Mouse (Mus musculus) liver, postnatal 0 days (tissue): ENCODE data around the gene Cep170. TPM values are rescaled to one million over a fixed set of nuclear protein-coding genes. Genes with fewer than 3 reads are reported as not detected.
A peak's percentile ranks its signal among the peaks of the same experiment; 100 is the strongest.

Experiments
- ATAC-seq: fragments of 200-750 bp; cut with Nextera tagmentation; 2 replicates; pipeline ENCODE4 v1.8.0; 2017; ENCODE audit warnings: mild to moderate bottlenecking, moderate library complexity
- DNase-seq: peaks from one replicate; pipeline ENCODE4 v3.0.0-alpha.2; 2016
- H3K27ac ChIP-seq: fragments of 300-500 bp; sonication (generic); 2 replicates; pipeline ENCODE4 v1.5.1; 2014; ENCODE audit warnings: antibody characterized with exemption, moderate library complexity, mild to moderate bottlenecking, low read depth
- H3K27me3 ChIP-seq: fragments of 300-500 bp; sonication (generic); 2 replicates; pipeline ENCODE4 v1.6.1; 2014; ENCODE audit warnings: low read length, control low read depth, mixed read lengths; ENCODE audit not compliant: insufficient read depth
- H3K36me3 ChIP-seq: fragments of 300-500 bp; sonication (generic); replicated peaks from 2 replicates; pipeline ENCODE4 v1.6.1; 2014; ENCODE audit warnings: mild to moderate bottlenecking, control low read depth, low read length, moderate library complexity, mixed read lengths; ENCODE audit not compliant: insufficient read depth
- H3K4me1 ChIP-seq: fragments of 300-500 bp; sonication (generic); 2 replicates; pipeline ENCODE4 v1.6.1; 2014; ENCODE audit warnings: antibody characterized with exemption, mild to moderate bottlenecking, control low read depth; ENCODE audit not compliant: insufficient read depth
- H3K4me2 ChIP-seq: fragments of 300-500 bp; sonication (generic); 2 replicates; pipeline ENCODE4 v1.6.1; 2014; ENCODE audit warnings: low read depth, mild to moderate bottlenecking, low read length, moderate library complexity, mixed read lengths
- H3K4me3 ChIP-seq: fragments of 300-500 bp; sonication (generic); 2 replicates; pipeline ENCODE4 v1.5.1; 2014; ENCODE audit warnings: low read depth, low read length
- H3K9ac ChIP-seq: fragments of 300-500 bp; sonication (generic); replicated peaks from 2 replicates; pipeline ENCODE4 v1.6.1; 2014; ENCODE audit warnings: mild to moderate bottlenecking, moderate library complexity
- H3K9me3 ChIP-seq: fragments of 300-500 bp; sonication (generic); 2 replicates; pipeline ENCODE4 v1.6.1; 2016; ENCODE audit warnings: mild to moderate bottlenecking, control low read depth, low read length, mixed read lengths
- CTCF ChIP-seq: sonication (generic); IDR thresholded peaks from 2 replicates; pipeline ENCODE4 v1.5.1; 2016; ENCODE audit warnings: antibody characterized with exemption, low read depth
- EP300 ChIP-seq: IDR thresholded peaks from 2 replicates; pipeline ENCODE4 v1.6.1; 2016; ENCODE audit warnings: antibody characterized with exemption, low read depth, mild to moderate bottlenecking
- WGBS: fragments of 180-500 bp; shearing (Covaris S2); extraction: QIAGEN DNeasy Blood & Tissue Kit; methylation state at CpG from one replicate; pipeline ENCODE4 v1.1.7; 2014; ENCODE audit not compliant: insufficient replicate concordance; 5-methylcytosine and 5-hydroxymethylcytosine counted together
- polyA plus RNA-seq: library from polyadenylated mRNA; unstranded; fragments of >200 nt; fragmentation: Nextera tagmentation; extraction: Ambion mirVana; gene quantifications from 2 replicates; pipeline ENCODE4 v1.2.1, GENCODE M21; 2015

Gene Cep170
- polyA plus RNA-seq, 1 experiment from 2014 or later = 4.4 TPM

DNA sequence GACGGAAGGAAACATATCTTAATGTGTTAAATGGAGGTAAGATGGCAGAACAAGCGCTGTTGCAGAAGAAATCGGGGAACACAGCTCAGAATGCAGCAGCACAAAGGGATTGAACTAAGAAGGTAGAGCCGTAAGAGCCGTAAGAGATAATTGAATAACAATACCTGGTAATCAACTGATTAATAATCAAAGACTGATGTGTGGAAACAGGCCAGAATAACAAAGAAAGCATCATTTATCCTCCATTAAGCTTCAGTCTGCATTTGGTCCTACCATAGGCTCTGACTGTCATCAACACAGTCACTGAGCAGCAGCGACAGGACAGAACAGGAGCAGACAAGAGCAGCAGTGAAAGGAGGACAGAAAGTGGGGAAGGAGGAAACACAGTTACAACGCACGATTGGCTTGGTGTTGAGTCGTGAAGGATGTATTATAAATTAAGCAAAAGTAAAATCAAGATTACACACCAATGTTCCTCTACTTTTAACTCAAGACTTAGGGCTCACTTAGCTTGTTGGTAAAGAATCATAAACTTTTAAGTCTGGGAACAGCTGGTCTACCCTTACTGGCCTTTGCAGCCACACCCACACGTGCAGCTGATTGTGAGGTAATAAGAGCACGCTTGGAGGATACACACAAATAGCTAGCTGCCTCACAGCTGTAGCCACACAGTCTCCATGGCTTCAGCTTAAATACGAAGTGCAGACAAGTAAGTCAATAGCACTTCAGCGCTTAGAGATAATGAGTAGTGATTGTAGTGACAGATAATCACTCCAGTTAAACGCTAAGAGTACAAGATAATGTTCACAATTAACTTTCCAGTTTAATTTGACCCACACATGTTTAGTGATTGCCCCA, 59.8 kb downstream of the Cep170 start:
- Histone ChIP-seq H3K27me3 (no peaks in the 10 kb centered on the region), H3K9ac (no peak overlapping the region), H3K4me2 (no peak overlapping the region), H3K27ac (no peak overlapping the region), H3K9me3 (no peaks in the 10 kb centered on the region), H3K36me3 (peaks cover 25% of the 10 kb centered on the region), H3K4me3 (no peak overlapping the region), H3K4me1 (no peaks in the 10 kb centered on the region)
- TF ChIP-seq CTCF (no peak), EP300 (no peak)
- no peak for DNase-seq
- no peak for ATAC-seq
- WGBS = 76% methylated on average over 14 of the region's 14 CpGs

DNA sequence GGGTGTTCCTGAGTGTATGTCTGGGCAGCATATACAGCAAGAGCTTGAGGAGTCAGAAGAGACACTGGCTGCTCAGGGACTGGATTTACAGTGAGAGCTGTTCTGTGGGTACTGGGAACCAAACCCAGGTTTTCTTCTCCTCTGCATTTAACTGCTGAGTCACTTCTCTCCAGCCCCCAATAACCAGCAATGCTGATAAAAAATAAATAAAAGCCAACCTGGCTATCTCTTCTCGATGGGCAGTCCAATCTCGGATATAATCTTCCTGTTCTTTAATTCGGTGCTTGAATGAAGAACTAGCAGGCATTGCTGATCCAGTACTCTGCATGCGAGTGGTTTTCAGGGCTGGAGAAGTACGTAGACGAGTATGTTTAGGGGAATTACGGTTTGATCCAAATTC, 64.2 kb downstream of the Cep170 start:
- 78% methylated on average over 7 of the region's 7 CpGs for WGBS
- TF ChIP-seq EP300 (no peak), CTCF (no peak)
- Histone ChIP-seq H3K4me3 (no peak overlapping the region), H3K27me3 (no peaks in the 10 kb centered on the region), H3K9me3 (no peaks in the 10 kb centered on the region), H3K36me3 (peaks cover 11% of the 10 kb centered on the region), H3K9ac (no peak overlapping the region), H3K4me2 (no peak overlapping the region), H3K4me1 (no peaks in the 10 kb centered on the region), H3K27ac (no peak overlapping the region)
- ATAC-seq (no peak), DNase-seq (no peak)

DNA sequence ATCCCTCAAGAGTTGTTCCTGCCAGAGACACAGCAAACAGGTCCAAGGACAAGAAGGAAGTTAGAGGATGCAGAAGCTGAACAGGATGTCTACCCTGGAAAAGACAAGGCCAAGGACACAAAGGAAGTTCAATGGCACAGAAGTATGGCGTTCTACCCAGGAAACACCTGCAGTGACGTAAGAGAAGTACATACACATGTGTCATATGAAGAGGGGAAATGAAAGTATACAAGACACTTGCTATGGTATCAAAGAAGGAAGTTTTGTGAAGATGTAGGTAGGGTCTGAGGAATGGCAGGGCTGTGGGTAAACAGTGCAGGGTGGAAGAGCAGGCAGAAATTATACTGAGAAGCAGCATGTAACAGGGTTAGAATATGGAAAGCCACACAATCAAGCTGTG, 81.0 kb downstream of the Cep170 start:
- H3K27ac ChIP-seq = 0 out of 2 replicates have a peak overlapping the region, but pooled peaks have one; percentile 39
- TF ChIP-seq CTCF = no peak
- no peak for TF ChIP-seq EP300
- WGBS = 65% methylated on average over 2 of the region's 2 CpGs
- ATAC-seq = peak; percentile 41
- no peaks in the 10 kb centered on the region for H3K4me1 ChIP-seq
- H3K9me3 ChIP-seq = no peaks in the 10 kb centered on the region
- H3K9ac ChIP-seq = no peak overlapping the region
- no peaks in the 10 kb centered on the region for H3K27me3 ChIP-seq
- no peak overlapping the region for H3K4me3 ChIP-seq
- no peak for DNase-seq
- H3K36me3 ChIP-seq = peaks cover 32% of the 10 kb centered on the region
- H3K4me2 ChIP-seq = no peak overlapping the region

DNA sequence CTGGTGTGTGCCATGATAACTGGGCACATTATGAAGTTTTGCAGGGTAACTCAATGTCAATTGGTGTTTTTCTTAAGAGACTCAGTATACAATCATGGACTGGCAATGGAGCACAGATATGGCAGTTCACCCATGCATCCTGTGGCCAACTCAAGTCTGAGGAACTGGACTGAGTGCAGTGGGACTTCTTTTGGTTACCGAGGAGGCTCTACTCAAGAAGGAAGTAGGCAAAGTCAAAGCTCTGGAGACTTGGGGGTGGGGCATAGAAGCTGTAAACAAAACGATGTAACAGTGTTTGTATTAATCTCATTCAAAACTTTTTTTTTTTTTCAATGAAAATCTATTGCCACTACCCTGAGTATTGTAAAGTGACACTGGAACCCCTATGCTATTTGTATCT, 83.3 kb downstream of the Cep170 start:
- no peaks in the 10 kb centered on the region for H3K4me1 ChIP-seq
- no peak overlapping the region for H3K4me3 ChIP-seq
- TF ChIP-seq EP300 (no peak), CTCF (no peak)
- no peak overlapping the region for H3K27ac ChIP-seq
- H3K27me3 ChIP-seq = no peaks in the 10 kb centered on the region
- no peaks in the 10 kb centered on the region for H3K9me3 ChIP-seq
- peaks cover 19% of the 10 kb centered on the region for H3K36me3 ChIP-seq
- H3K9ac ChIP-seq = no peak overlapping the region
- H3K4me2 ChIP-seq = no peak overlapping the region
- DNase-seq (no peak), ATAC-seq (no peak)
- 47% methylated on average over 2 of the region's 2 CpGs for WGBS

DNA sequence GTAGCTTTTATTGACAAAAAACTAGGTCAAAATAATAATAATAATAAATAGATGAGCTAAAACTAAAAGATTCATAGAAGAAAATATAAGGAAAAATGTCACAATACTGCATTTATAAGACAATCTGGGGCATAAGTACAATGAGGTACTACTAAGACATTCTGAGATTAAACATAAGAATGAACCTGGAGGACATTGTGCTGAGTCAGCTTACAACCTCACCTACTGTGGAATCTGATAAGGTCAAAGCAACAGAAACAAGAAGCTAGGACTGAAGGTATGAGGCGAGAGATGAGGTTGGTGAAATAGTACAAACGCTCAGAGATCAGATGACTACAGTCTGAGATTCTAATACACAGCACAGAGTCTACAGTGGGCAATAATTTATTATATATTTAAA, 86.5 kb downstream of the Cep170 start:
- Histone ChIP-seq H3K9me3 (no peaks in the 10 kb centered on the region), H3K4me1 (peaks cover 5% of the 10 kb centered on the region; the same call in 1 of the 2 replicates), H3K4me2 (no peak overlapping the region), H3K9ac (no peak overlapping the region), H3K27me3 (no peaks in the 10 kb centered on the region), H3K4me3 (no peak overlapping the region), H3K27ac (no peak overlapping the region), H3K36me3 (peaks cover 6% of the 10 kb centered on the region; the same call in 1 of the 2 replicates)
- DNase-seq = no peak
- 74% methylated on average over 2 of the region's 2 CpGs for WGBS
- ATAC-seq = no peak
- TF ChIP-seq CTCF (no peak), EP300 (no peak)

DNA sequence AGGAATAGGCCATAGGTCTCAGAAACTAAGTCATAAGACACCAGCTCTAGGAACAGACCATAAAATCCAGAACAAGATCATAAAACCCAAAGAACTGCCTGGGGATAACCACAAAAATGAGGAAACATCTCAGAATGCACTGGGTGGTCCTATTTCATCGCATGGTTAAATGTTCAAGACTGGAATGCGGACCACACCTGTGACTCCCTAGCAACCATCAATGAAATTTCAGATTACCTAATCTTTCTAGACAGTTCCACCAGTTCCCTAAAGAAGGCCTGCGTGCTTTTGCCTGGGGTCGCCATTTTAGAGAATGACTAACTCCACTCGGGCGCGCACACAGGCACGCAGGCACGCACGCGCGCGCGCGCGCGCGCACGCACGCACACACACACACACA, 89.1 kb downstream of the Cep170 start:
- Histone ChIP-seq H3K9me3 (no peaks in the 10 kb centered on the region), H3K9ac (no peak overlapping the region), H3K4me1 (peaks cover 5% of the 10 kb centered on the region; the same call in 1 of the 2 replicates), H3K36me3 (no peaks in the 10 kb centered on the region), H3K27me3 (no peaks in the 10 kb centered on the region), H3K4me2 (no peak overlapping the region), H3K4me3 (no peak overlapping the region), H3K27ac (no peak overlapping the region)
- TF ChIP-seq EP300 (no peak), CTCF (no peak)
- no peak for ATAC-seq
- DNase-seq = no peak
- 87% methylated on average over 20 of the region's 20 CpGs for WGBS
